Mouse (Mus musculus) ES-Bruce4 (cell line): ENCODE measurements around the gene Fgfr2.

Experiments used
- CTCF ChIP-seq: IDR thresholded peaks from one replicate; pipeline ENCODE4 v1.8.1; 2011; ENCODE audit warnings: low read depth, low read length
- EP300 ChIP-seq: IDR thresholded peaks from 2 replicates; pipeline ENCODE4 v1.6.1; 2011; ENCODE audit warnings: low read depth, low read length; ENCODE audit not compliant: insufficient read depth
- POLR2A ChIP-seq: IDR thresholded peaks from one replicate; pipeline ENCODE4 v1.8.1; 2011; ENCODE audit warnings: low read length; ENCODE audit not compliant: insufficient read depth

GRCm38 (mm10) chr7:130862501-130862900 lies 2260.6 kb downstream of the Fgfr2 start:
- TF ChIP-seq CTCF (no peak), POLR2A (no peak), EP300 (no peak)
